Mouse (Mus musculus) right cerebral cortex, adult 2 months (tissue): Measurements from ENCODE around the gene Maml3.

Experiments used
- DNase-seq, 2 experiments: peaks; one replicate each; pipeline ENCODE4 v3.0.0; 2021 to 2022; ENCODE audit warnings: low spot score in 2 of 2

The Maml3 gene

GRCm38 (mm10) chr3:52046027-52046700 lies 58.7 kb downstream of the Maml3 start:
- DNase-seq = peak; percentile 86 to 91

DNA sequence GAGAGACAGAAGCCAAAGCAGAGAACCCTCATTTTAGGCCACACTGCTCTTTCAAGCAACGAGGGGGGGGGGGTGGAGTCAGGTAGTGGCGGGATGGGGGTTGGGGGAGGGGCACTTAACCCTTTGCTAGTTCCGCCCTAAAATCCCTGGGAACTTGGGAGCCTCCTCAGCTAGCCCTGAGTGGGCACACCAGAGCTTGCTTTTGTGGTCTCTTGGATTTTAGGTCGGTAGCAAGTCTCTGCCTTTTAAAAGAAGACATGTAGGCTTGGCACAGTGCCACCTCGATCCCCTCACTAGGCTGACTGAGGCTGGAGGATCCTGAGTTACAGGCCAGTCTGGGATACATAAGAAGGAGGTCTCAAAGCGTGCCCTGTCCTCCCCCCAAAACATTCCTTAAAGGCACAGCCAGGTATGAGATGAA lies 59.6 kb downstream of the Maml3 start:
- no peak for DNase-seq

GRCm38 (mm10) chr3:52044651-52045050 lies 60.2 kb downstream of the Maml3 start:
- no peak for DNase-seq

- DNase-seq = no peak
Observed at GRCm38 (mm10) chr3:52043847-52044246, 61.0 kb downstream of the Maml3 start.

- no peak for DNase-seq
Observed at GRCm38 (mm10) chr3:52042680-52043079, 62.2 kb downstream of the Maml3 start.

- no peak for DNase-seq
Observed at GRCm38 (mm10) chr3:52039958-52040357, 64.9 kb downstream of the Maml3 start.

DNA sequence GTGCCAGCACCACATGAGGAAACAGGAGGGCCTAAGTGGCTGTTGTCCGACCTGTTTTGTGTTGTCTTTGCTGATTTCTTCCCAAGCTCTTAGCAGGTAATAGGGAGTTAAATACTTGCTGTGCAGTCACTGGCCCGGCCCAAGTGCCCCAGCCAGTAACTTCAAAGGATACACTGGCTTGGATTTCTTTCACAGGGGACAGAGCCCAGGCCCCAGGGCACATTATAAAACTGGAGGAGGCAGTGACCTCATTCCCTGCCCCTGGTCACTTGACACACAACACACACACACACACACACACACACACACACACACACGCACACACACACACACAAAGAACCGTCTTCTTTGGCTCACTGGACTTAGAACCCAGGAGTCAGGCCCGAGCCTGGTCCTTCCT lies 67.6 kb downstream of the Maml3 start:
- no peak for DNase-seq

DNA sequence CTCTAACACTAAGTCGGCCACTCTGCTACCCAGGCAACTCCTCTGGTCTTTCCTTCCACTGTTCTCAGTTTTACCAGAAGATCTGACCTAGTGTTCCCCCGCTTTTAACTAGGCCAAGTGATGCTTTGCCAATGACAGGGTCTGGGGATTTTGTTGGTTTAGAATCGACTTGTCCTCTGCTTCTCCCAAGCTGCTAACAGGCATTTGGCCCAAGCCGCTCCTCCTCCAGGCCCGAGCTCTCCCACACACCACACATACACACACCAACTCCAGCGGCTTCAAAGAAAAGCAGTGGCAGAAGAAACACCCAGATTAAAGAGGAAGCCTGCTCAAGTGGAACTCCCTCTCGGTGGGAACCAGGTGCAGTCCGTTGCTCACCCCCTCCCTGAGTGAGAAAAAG lies 69.5 kb downstream of the Maml3 start:
- DNase-seq = peak; percentile 36 to 38

DNA sequence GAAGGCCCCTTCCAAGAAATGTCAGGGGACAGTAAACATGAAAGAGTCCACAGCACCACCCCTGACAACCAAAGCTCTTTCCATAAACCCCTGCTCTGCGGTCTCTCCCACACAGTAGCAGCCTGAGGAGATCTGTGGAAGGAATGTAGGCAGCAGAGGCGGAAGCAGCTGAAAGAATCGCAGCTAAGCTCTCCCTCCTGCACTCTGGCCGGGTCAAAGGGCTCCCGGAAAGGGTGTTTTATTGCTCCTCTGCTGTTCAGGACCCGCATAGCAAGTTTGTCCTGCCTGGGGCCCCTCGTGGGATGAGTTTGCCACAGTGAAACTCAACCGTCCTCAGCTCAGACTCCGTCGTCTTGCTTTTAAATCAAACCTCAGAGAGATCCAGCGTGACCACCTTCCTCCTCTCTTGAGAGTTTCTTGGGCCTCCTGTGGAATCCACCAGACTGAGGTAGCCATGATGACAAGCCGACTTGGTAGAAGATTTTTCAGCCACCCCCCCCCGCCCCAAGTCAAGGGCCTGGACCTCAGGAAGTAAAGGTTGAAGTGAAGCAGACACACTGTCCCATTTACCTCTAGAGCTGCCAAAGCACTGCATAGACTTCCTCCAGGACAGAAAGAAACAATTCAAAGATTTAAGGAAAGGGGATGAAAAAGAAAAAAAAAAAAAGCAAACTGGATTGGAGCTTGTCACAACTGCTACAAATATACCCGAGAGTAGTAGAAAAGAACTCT lies 70.9 kb downstream of the Maml3 start:
- no peak for DNase-seq

DNA sequence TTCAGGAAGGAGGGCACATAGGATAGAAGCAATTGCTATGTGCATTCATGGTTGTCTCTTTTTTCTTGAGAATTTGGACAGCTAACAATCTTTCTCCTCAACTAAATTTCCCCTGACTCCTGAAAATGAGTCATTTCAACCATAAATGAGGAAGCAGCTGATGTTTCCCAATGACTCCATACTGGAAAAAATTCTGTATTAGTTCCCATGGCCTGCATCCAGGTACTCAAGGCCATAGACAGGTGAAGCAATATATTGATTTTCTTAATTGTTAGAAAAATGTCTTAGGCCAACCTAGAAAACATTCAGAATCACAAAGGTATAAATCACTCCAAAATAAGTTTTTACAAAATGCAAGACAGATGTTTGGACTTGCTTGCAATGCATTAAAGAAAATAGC lies 73.5 kb downstream of the Maml3 start:
- DNase-seq = no peak

DNA sequence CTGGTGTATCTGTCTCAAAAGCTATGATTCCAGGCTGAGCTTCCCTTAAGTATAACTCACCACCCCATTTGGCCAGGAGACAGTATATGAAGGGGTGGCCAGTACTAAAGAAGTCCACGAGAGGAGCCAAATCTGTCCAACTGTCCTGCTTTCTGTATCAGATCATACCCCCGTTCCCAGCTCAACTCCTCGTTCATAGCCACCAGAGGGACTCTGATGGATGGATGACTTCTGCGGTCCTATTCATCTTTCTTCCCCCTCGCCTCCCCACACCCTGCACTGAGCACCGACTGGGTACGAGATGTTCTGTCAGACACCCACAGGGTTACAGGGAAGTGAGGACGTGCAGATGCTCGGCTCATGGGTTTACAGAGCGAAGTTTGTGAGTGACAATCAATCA lies 74.8 kb downstream of the Maml3 start:
- DNase-seq = no peak

GRCm38 (mm10) chr3:52029661-52030081 lies 75.2 kb downstream of the Maml3 start:
- peak; percentile 62 to 75 for DNase-seq

DNA sequence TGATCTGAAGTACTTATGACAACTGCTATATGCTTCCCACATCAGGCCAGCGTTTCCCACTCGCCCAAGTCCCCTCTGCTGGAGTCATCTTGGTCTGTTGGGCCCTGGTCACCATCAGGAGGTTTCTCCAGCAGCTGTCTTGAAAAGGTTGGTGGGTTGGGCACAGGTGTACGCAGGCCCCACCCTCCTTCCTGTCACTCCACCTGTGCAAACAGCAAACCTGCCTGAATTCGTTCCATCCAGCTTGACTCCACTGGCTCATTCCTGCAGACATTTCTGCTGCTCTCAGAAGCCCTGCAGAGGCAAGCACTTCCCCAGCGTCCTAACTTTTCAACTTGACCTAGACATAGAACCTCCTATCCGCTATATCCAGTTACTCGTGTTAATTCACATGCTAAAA lies 76.9 kb downstream of the Maml3 start:
- no peak for DNase-seq

DNA sequence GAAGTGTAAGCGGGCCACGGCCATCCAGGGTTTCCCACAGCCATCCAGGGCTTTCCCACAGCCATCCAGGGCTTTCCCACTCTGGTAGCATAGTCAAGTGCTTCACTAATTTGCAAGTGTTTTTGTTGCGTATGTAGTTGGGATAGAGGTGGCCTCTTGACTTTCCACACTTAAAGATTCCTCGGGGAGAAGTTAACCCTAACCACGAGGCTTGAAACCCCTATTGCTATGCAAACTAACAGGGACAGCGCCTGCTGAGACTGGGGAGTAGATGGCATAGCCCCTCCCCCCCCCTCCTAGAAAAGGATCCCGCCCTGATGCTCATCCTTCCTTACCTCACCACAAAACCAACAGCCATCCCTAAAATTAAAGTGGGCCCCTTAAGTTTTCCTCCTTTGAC lies 82.4 kb downstream of the Maml3 start:
- no peak for DNase-seq

DNA sequence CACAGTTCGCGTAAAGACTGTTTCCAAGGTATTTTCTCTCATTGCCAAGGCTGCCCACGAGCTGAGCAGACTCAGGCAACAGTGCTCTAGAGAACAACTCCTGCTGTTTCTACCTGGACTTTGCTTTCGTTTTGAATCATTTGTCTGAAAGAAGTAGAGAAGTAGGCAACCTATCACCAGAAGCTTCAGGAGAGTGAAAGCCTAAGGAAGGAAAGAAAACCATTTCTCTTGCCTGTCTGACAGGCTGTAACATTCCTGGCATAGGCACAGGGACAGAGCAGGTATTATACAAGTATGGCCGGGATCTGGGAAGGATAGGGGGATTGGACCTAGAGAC lies 86.8 kb downstream of the Maml3 start:
- no peak for DNase-seq

- DNase-seq = no peak
Observed at GRCm38 (mm10) chr3:52017439-52018102, 87.3 kb downstream of the Maml3 start.

- DNase-seq = no peak
Observed at GRCm38 (mm10) chr3:52016178-52016577, 88.7 kb downstream of the Maml3 start.

DNA sequence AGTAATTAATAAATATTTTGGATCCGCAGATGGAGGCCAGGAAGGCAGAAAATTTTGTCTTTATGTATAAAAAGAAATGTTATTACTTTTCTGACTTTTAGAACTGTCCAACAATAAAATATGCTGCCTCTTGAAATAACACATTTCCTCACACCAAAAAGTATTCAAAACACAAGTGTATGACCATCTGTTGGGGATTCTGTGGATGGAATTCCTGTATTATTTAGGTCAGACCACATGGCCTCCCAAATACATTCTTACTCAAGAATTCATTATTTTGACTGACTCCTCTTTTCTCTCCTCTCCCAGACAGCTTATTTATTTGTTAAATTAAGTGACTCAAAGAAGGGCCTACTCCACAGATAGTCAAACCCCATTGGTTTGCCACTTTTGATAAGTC lies 89.3 kb downstream of the Maml3 start:
- DNase-seq = no peak

- DNase-seq = no peak
Observed at GRCm38 (mm10) chr3:52011032-52011710, 93.7 kb downstream of the Maml3 start.

GRCm38 (mm10) chr3:52009321-52009720 lies 95.6 kb downstream of the Maml3 start:
- DNase-seq = no peak

DNA sequence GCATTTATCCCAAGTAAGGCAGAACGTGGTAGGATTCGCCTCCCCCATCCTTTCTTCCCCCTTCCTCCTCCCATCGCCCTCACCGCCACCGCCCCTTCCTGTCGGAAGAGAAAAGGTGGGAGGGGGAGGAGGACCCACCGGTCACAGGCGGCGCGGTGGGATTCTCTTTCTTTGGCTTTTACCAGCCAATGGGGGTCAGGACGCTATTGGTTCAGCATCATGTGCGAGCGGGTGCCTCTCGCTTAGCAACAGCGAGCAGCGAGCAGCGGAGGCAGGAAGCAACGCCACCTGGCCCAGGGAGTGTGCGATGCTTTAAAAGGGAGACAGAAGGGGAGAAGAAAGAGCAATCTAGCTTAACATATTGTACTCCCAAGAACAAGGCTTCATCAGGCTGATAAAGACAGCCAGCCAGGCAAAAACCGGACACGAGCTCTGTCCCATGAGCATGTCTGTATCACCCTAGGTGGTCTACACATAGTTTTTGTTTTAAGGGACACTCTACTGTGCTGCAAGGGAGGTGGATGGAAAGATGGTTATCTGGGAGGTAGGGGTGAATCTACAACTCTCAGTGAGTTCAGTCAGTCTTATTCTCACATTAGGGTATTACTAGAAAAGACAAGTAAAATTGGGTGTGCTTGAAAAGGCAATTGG lies 97.1 kb downstream of the Maml3 start:
- DNase-seq = peak; percentile 81 to 82
